Mouse (Mus musculus): Measurements from ENCODE around the gene Pacsin2.
"Not testable (repeated sequence)": the region's sequence is repeated elsewhere in the genome, so short reads cannot be mapped to it uniquely, and the experiment has no call there.

Pacsin2 gene

GRCm38 (mm10) chr15:83374076-83374475 is 90.3 kb downstream of the Pacsin2 start:
- no peak for DNase-seq (ENCODE audit: low spot score in 2 of 2)

GRCm38 (mm10) chr15:83368702-83369101 is 95.7 kb downstream of the Pacsin2 start:
- not testable (repeated sequence) for DNase-seq (ENCODE audit: low spot score in 2 of 2)

DNA sequence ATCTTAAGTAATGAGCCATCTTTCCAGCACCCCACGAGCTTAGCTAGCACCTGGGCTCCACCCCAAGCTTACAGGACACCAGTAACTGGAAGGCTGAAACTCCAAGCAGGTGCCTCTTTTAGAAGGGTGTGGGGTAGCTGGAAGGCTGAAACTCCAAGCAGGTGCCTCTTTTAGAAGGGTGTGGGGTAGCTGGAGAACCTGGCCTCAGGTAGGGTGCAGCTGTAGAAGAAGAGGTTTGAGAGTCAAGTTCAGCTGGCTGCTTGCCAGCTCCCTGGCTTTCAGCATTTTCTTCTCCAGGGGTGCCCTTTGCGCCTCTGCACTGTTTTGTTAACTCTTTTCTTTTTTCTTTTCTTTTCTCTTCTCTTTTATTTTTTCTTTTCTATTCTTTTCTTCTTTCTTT is 96.1 kb downstream of the Pacsin2 start:
- no peak for DNase-seq (ENCODE audit: low spot score in 2 of 2)

DNA sequence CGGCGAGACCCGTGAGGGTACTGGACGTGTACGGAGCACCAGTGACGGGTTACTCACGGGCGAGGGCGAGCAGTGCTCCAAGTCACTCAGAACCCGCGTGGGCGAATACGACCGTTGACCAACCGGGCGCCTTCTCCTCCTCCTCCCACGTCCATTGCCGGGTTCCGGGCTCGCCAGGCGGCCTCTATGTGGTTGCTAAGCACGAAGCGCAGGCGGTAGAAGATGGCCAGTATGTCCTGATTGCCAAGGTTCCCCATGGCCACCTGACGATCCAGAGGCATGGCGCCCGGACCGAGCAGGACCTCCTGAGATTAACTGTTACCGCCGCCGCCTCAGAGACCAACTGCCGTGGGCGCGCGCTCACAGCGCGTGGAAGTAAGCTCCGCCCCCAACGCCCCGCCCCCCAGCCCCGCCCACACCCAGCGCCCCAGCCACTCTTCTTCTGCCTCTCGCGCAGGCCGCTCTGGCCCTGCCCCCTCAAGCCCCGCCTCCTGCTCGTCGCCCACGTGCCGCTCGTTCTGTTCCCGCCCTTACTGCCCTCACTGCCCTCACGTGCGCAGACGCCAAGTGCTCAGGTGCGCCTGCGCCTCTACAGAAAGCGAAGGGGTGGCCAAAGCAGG is 97.4 kb downstream of the Pacsin2 start:
- DNase-seq (ENCODE audit: low spot score in 2 of 2): peak; percentile 50 to 89

DNA sequence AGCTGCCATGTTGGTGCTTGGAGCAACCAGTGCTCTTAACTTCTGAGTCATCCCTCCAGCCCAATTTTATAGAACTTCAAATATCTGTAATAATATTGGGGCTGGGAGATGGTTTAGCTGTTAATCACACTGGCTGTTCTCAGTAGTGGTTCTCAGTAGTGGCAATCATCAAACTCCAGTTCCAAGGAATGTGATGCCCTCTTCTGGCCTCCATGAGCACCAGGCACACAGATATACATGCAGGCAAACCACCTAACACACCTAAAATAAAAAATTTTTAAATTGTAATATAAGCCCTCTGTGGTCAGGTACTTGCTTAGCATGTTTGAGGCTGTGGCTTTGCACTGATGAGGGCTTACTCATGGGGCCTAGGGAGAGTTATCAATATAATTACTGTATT is 98.7 kb downstream of the Pacsin2 start:
- DNase-seq (ENCODE audit: low spot score in 2 of 2): no peak

DNA sequence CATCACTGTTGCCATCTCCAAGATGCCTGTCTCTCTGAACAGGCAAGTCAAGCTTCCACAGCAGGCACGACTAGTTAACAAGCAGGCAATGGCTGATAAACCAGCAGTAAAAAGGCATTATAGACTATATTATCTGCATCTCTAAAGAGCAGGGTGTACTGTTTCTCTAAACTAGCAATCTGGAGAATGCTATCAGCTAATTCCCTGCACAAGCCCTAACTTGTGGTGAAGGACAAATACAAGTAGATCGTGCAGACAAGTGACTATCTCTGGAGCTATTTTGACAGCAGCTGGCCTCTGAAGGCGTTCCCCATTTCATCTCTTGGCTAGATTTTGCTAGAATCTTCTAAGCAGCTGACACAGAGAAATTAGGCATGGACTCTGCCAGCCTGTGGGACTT is 100.2 kb downstream of the Pacsin2 start:
- DNase-seq (ENCODE audit: low spot score in 2 of 2): no peak

GRCm38 (mm10) chr15:83362813-83363212 is 101.6 kb downstream of the Pacsin2 start:
- not testable (repeated sequence) for DNase-seq (ENCODE audit: low spot score in 2 of 2)

DNA sequence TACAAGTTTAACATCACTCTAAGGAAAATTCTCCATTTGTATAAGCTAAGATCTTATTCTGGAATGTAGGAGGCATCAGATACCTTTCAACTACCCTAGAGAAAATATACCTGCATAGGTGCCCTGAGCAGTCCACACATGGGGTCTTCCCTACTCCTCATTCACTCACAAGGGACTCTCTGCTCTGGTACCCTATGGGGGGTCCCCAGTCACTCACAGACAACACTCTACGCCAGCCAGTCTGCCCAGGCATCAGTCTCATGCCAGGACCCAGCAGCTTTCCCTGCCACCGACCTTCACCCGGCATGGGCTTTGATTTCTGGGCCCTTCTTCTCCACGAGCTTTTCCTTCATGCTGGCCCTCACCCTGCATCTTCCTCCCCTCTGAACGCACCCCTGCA is 103.5 kb downstream of the Pacsin2 start:
- DNase-seq (ENCODE audit: low spot score in 2 of 2): not testable (repeated sequence)

DNA sequence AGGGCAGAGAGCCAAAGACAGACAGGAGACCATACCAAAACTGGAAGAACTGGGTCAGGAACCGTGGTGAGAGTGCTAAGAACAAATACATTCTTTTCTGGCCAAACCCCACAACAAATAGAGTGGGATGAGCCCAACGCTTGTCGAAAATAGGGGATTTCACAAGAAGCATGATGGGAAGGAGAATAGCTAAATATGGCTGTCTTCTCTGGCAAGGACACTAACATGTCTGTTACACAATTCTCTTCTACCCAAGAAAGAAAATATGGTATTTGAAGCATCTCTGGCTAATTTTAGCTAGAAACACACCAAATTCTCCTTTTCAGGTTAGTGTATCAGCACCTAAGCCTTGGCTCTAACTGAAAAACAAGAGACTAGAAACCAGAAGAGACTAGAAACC is 104.3 kb downstream of the Pacsin2 start:
- DNase-seq (ENCODE audit: low spot score in 2 of 2): no peak

- DNase-seq (ENCODE audit: low spot score in 2 of 2): no peak
Measured at GRCm38 (mm10) chr15:83358476-83358875, 105.9 kb downstream of the Pacsin2 start.

- DNase-seq (ENCODE audit: low spot score in 2 of 2): no peak
Measured at GRCm38 (mm10) chr15:83351546-83351945, 112.9 kb downstream of the Pacsin2 start.

- DNase-seq (ENCODE audit: low spot score in 2 of 2): no peak
Measured at GRCm38 (mm10) chr15:83350859-83351258, 113.5 kb downstream of the Pacsin2 start.

GRCm38 (mm10) chr15:83349954-83350711 is 114.3 kb downstream of the Pacsin2 start, which contains the start of gene Arfgap3:
TSS of gene Arfgap3 (minus strand) at chr15:83350247.
- peak; percentile 96 to 98 for DNase-seq (ENCODE audit: low spot score in 2 of 2)

DNA sequence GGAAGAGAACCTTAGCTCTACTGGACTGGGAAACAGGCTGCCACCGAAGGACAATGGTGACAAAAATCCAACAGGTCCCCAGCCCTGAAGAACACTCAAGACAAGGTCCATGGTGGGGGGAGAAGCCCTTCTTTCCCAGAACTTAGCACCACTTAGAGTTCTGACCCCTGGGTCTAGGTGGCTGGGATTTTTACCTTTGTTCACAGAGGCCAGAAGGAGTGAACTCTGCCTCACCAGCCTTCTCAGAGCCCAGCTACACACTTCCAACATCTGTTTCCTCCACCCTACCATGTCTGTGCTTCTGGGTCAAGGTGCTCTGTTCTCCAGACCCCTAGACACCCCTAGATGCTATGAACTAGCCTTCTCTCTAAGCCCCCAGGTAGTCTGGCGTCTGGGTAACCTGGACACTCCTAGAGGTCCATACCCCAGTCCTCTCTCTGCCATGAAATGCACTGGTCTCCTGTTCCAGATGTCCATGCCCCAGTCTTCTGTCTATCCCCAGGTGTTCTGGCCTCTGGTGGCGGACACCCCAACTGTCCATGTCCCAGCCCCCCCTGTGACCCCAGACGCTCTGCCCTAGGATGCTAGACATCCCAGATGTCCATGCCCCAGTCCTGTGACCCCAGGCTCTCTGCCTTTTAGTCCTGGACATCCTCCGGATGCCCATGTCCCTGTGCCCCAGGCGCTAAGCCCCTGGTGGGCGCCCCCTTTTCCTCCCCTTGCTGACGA is 115.0 kb downstream of the Pacsin2 start:
- DNase-seq (ENCODE audit: low spot score in 2 of 2): no peak

DNA sequence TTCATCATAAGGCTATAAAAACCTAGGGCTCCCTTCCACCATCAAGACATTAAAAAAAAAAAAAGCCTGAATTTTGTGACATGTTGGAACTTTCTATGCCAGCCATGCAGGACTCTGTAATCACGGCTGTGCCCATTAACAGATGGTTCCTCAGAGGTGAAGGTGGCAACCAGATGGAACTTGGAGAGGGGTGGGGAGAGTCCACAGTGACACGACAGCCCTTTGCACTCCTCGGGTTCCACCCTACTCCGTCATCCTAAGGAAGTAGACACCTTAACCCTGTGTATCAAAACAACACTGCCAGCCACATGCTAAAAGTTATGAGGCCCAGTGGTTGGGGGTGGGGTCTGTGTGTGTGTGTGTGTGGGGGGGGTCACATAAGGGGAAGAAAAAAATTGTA is 115.7 kb downstream of the Pacsin2 start:
- no peak for DNase-seq (ENCODE audit: low spot score in 2 of 2)

DNA sequence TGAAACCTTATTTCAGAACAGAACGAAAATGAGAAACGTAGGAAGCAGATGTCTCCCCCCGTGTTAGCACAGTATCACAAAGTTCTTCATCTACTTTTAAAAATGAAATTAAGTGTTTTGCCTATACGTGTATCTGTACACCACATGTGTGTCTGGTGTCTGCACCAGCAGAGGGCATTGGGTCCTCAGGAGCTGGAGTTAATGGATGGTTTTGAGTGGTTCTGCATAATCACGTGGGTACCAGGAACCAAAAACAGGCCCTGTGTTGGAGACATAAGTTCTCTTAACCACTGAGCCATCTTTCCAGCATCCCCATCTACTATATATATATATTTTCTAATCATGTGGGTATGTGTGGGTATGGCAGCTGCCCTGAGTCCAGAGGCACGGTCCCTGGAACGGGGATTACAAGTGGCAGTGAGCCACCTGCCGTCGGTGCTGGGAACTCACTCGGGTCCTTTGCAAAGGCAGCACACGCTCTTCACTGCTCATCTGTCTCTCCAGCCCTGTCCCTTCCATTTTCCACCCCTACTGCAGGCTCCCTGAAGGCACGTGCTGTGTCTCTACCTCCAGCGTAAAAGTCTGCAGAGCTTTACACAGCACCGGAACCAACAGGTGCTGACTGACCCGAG is 118.4 kb downstream of the Pacsin2 start:
- no peak for DNase-seq (ENCODE audit: low spot score in 2 of 2)

DNA sequence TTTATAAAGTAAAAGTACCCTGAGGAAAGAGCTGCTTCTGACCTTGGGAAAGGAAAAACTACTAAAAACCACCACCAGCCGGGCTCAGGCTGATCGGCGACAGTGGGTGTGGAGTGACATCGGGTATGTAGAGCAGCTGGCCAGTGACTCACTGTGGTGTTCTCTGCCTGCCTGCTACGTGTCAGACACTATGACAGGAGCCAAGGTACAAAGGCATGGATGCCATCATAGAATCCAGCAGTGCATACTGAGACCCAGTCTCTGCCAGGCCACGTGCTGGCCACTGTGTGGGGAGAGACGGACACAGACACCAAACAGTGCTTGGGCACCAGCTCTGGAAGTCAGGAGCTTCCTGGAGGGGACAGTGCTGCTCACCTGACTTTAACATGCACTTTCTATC is 119.5 kb downstream of the Pacsin2 start:
- DNase-seq (ENCODE audit: low spot score in 2 of 2): peak; percentile 36 to 43

DNA sequence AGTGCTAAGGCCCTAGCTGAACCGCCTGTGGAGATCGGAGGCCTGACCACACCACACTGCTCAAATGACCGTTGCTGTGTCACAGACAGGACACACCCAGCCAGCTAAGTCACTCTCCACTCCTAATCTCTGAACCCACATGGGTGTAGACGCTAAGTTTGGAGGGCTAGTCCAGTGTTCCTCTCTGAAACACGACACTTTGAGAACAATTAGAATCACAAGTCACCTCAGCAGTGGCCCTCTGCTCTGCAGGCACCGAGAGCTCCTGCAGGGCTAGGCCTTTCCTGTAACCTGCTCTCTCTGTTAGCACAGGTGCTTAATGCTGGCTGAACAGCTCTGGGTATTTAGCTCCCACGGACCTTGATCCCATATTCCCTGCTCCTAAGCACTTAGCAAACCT is 120.2 kb downstream of the Pacsin2 start:
- peak; percentile 58 to 61 for DNase-seq (ENCODE audit: low spot score in 2 of 2)

DNA sequence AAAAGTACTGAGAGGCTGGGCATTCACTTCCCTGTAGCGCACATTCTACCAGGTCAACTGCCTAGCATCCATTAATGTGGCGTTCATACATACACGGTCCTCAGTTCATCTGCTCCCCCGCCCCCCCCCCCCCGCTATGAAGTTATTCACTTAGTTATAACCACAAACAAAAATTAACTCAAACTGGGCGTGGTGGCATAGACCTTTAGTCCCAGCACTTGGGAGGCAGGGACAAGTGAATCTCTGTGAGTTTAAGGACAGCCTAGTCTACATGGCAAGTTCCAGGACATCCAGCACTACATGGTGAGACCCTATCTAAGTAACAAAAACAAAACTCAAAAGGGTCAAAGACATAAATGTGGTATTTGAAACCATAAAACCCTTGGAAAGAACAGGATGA is 125.5 kb downstream of the Pacsin2 start:
- DNase-seq (ENCODE audit: low spot score in 2 of 2): no peak

DNA sequence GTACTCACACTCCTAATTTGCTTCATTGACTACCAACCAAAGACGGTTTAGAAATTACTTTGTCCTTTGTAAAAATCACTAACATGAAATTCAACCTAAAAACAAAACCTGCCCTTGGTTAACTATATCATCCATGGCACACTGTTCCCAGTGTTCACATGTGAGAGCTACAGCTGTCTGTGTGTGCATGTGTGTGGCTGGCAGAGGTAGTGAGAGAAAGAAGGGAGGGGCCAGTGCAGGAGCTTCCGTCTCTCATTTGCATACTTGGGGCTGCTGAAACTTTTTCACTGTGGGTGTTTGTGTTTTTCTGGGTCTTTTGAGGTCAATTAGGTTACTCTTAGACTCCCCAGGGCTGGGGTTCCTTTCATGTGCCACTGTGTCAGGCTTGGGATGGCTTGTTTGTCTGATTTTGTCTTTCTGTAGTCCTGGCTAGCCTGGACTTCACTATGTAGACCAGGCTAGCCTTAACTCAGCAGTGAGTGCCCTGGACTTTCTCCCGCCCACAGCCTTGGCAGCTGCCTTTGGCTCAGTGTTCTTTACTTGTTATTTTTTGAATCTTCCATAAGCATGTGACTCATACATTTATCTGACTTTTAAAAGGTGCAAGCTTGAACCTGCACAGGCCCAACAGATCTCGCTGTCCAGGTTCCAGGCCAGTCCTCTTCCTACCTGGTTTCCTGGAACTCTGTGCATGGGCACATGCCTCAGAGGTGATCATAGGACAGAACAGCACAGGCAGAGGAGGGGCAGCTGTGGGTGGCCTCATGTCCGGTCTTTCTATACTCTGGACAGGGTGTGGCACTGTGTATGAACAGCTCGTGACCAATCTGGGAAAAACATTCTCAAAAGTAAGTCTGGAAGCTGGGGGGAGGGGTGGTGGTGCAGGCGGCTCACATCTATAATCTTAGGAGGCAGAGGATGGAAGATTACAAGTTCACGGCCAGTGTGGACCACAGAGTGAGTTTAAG is 126.2 kb downstream of the Pacsin2 start:
- DNase-seq (ENCODE audit: low spot score in 2 of 2): no peak

GRCm38 (mm10) chr15:83332373-83332772 is 132.0 kb downstream of the Pacsin2 start:
- no peak for DNase-seq (ENCODE audit: low spot score in 2 of 2)
